Mouse (Mus musculus) lung, postnatal 10 days (tissue): Measurements from ENCODE around the gene Wwox.

ENCODE experiments used
- DNase-seq: peaks from one replicate; pipeline ENCODE4 v3.0.0; 2021

Gene Wwox

DNA sequence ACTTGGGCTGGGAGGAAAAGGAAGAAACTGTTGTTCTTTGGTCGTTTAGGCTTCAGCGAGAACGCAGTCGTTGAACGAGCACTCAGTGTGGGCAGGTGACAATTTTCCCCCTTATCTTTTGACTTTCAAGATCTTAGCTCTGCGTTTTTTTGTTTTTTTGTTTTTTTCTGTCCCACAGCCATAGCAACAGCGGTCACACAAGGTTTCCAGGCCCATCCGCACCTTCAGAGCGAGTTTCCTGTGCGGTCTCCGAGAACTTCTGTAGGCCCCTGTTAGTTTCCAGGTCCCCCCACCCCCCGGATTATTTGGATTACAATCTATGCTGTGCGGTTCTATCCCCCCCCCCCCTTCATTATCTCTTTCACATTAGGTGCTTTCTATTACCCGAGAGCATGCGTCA, 625.2 kb downstream of the Wwox start:
- no peak for DNase-seq

DNA sequence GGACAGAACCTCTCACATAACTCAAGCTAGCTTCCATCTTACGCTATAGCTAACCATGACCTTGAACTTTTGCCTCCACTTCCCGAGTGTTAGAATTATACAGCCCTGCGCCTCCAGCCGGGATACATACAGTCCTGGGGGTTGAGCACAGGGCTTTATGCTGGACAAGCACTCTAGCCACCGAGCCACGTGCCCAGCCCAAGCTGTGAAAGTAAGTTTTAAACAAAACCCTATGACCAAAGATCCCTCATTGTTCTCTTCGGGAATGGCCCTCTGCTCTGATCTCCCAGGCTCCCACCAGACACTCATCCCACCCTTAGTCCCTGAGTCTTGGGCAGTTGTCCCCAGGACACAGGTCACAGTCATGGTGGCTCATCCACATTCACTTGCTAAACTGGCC, 625.9 kb downstream of the Wwox start:
- no peak for DNase-seq

- no peak for DNase-seq
These were observed 627.1 kb downstream of the Wwox start for GRCm38 (mm10) chr8:115066550-115067058.

- DNase-seq: no peak
These were observed 629.3 kb downstream of the Wwox start for GRCm38 (mm10) chr8:115068723-115069122.

DNA sequence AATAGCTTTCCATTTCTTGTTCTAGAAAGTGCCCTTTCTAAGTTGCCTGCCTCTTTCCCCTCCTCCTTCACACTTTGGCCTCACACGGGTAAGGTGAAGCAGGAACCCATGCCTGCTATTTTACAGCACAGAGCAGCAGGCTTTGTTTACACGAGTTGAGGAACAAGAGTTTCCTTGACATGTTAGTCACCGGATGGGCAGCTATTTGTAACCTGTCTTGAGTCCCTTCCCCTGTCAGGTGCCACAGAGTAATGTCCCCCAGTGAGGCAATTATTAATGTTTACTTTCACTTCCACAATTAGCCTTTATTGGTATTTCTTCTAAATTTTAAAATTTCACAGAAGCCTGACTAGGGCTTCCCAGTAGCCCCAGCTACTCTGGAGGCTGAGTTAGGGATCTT, 630.8 kb downstream of the Wwox start:
- DNase-seq: no peak

DNA sequence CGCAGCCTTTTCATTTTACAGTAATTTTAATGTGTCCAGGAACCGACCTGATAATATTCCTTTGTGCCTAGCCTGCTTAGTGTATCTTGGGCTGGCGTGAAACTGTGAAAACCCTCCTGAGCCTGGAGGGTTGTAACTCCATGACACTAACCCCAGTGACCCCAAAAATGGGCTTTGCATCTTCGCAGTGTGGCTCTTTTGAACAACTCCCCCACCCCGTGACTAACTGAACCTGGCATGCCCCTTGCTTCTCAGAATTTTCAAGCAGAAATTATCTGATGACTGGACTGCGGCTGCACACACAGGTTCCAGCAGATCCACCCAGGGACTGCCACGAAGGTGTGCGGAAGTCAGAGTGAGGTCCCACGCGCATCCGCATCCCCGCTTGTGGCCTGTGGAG, 631.8 kb downstream of the Wwox start:
- no peak for DNase-seq

DNA sequence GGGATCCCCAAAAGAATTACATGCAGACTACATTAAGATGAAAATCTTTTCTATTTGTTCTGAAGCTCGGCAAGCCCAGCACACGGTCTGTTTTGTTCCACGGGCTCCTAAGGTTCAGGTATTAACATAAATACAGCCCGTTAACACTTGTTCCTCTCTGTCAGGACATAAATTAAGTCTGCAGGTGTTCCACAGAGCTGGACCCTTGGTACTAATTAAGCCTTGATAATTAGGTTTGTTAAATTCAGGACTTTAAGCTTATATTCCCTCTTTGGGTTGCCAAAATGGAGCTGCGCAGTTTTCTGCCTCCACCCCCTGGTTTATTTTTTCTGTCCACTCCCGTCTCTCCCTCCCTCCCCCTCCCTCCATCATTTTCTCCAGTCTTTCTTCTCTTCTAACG, 638.8 kb downstream of the Wwox start:
- DNase-seq: no peak

DNA sequence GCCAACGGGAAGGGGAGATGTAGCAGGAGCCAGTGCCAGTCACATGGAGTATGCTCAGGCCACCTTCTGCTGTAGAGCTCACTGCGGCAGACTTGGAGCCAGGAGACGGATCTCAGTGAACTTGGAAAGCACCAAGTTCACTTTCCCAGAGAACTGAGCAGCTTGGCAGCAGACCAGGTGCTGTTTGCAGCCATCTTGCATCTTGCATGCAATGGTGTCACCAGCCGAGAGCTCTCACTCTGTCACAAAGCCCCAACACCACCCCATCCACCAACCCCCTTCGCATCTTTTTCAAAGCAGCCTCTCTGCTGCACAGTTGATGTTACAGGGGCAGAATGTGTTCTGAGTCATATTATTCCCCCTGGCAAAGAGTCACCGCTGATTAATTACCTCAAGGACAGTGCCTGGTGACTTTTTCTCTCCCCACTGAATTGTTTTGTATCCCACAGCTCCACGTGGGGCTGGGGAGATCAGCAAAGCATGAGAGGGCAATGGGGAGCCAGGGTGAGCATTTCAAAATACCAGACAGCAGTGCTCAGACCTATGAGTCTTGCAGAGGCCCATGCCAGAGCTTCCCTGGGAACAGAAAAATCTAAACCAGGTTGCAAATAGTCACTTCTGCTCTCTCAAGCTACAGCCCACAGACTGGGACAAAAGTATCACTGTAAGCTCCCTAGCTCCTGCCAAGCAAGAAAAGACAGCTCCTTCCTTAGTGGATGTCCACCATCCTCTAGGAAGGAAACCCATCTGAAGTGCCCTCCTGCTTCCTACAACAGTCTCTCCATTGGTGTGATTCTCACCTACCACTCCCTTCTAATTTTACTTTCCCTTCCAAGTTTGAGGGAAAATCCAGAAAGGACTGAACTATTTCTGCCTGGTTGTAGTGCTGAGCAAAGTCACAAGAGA, 642.1 kb downstream of the Wwox start:
- peak; percentile 5 for DNase-seq

DNA sequence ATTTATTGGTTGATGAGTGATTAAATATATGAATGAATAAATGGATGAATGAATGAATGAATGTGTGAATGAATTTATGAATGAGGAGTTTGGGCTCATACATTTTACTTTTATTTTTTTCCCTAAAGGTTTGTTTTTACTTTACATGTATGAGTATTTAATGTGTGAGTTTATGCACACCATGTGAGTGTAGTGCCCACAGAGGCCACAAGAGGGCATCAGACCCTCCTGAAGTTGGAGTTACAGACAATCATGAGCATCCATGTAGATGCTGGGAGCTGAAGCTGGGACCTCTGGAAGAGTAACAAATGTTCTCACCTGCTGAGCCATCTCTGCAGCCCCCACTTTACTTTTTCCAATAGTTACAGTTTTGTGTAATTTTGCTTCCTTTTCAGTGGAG, 648.7 kb downstream of the Wwox start:
- DNase-seq: no peak

DNA sequence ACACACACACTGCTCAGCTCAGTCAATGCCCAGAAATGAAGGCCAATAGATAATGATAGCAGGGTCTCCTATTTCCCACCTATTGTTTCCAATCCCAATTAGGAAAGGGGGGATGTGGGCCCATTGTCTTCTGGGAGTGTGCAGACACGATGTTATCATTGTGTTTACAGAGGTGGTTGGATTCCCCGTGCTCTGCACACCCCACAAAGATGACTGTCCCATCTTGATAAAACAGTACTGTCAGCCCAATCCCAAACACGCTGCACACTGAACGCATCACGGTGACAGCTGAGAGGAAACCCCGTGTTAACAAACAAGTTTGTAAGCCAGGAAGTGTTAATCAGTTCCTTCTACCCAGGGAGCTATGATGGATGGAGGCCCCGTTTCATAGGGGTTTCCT, 650.3 kb downstream of the Wwox start:
- peak; percentile 43 for DNase-seq

- DNase-seq: no peak
These were observed 650.7 kb downstream of the Wwox start for GRCm38 (mm10) chr8:115090202-115090601.

- peak; percentile 24 for DNase-seq
These were observed 656.1 kb downstream of the Wwox start for GRCm38 (mm10) chr8:115095548-115095947.

GRCm38 (mm10) chr8:115097988-115098562, 658.6 kb downstream of the Wwox start:
- no peak for DNase-seq

DNA sequence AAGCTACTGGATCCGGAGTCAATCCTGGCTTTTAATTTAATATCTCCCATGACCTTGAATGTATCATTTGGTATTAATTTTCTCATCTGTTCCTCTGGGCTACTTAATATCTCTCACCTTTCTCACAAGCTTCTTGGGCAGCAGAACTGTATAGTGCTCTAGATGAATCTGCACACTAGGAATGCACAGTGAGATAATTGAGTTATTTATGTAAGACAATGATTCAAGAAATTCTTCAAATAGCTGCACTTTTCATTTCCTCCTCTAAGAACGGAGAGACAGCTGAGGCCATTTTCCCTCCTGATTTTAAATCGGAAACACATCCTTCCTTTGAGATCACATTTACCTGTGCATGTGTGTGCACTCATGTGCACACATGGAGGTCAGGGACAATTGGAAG, 669.9 kb downstream of the Wwox start:
- DNase-seq: no peak

- DNase-seq: peak; percentile 27
These were observed 671.0 kb downstream of the Wwox start for GRCm38 (mm10) chr8:115110423-115110822.

GRCm38 (mm10) chr8:115112062-115112461, 672.6 kb downstream of the Wwox start:
- DNase-seq: no peak

GRCm38 (mm10) chr8:115114498-115114897, 675.0 kb downstream of the Wwox start:
- no peak for DNase-seq

DNA sequence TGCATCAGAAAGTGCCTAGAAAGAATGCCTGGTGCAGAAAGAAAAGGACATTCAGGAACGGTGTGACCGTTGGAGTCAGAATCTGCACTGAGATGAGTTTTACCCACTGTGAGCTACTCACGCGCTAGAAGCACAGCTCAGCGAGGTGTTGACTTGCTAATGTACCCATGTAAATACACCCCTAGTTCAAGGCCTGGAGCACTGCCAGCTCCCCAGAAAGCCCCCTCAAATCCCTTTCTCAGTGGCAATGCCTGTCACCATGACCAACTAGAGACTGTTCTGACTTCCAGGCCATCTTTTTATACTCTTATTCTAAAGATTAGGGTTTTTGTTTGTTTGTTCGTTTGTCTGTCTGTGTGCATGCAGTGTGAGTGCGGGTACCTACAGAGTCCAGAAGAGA, 686.6 kb downstream of the Wwox start:
- DNase-seq: no peak

- DNase-seq: no peak
These were observed 687.2 kb downstream of the Wwox start for GRCm38 (mm10) chr8:115126674-115127073.

GRCm38 (mm10) chr8:115129307-115129706, 689.9 kb downstream of the Wwox start:
- no peak for DNase-seq

DNA sequence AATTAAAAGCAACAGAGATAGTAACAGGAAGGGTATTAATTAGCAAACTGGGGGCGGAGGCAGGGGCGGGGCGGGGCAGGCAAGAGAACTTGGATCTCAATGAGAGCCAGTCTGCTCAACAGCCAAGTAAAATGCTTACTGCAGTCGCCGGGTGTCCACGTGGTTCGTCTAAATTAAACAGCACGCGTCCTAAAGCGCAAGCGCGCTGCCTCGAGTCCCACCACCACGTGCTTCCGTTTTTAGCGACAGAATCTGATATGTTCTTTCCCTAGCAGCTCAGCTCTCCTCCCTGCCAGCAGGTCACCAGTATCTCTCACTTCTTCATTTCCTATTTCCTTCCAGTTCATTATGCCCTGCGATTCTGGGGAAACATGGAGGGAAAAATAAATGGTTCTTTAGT, 693.7 kb downstream of the Wwox start:
- DNase-seq: no peak

DNA sequence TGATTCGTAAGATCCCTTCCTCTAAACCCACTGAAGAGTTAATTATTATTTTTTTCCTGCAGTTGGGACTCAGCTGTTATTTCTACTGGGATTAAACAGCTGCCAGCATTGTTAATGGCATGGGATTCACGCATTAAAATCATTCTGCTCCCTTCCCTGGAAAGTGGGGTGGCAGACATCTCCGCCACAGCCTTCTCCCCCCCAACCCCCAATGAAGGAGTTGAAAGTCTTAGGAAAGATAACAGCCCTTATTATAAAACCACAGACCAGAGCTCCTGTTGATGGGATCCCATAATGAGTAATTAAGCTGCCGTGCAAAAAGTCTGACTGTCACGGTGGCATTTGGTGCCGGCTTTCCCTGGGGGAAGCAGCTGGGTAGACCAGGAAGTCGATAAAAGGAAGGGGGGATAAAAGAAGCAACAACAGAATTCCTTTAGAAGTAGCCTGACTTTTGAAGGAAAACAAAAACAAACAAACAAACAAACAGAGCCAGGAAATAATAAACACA, 694.3 kb downstream of the Wwox start:
- no peak for DNase-seq

DNA sequence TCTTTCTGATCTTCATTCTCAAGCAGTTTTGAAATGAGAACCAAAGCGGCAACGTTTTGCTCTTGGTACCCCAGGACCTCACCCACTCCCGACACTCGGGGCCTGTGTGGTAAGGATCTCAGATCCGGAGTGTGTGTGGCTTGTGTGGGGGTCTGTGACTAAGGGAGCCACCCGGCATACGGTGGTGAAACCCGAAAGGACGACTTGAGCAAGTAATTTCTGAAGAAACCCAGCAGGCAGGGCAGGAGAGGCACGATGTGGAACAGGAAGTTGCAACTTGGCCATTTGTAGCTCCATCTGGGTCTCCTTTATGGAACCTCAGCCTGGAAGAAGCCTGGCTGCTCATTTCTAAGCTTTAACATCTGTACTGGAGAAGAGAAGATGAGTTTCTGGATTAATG, 697.4 kb downstream of the Wwox start:
- DNase-seq: no peak

DNA sequence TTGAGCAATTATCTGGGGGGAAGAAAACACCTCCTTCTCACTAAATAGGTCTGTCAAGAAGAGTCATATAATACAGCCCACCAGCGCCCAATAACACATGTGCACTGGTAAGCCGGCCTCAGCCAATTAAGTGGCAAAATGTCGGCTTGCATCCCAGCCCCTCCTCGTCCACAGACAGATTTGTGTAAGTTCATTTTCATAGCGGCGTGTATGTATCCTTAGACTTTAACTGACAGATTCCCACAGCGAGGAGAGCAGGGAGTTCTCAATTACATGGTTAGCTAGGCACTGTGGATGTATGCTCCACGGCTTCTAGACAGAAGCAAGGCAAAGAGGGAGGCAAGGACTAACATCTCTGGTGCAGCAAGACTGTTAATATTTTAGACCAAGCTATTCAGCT, 702.2 kb downstream of the Wwox start:
- DNase-seq: no peak
